Mouse (Mus musculus) lung, postnatal 0 days (tissue): Measurements from ENCODE around the gene Gm28269.

Experiments
- CTCF ChIP-seq: IDR thresholded peaks from 2 replicates; pipeline ENCODE4 v1.5.1; 2016; ENCODE audit warnings: antibody characterized with exemption, mild to moderate bottlenecking
- EP300 ChIP-seq: IDR thresholded peaks from 2 replicates; pipeline ENCODE4 v1.6.1; 2016; ENCODE audit warnings: antibody characterized with exemption, mild to moderate bottlenecking, control low read depth

- TF ChIP-seq CTCF (no peak), EP300 (no peak)
Measured at GRCm38 (mm10) chrX:21701646-21702045, 43.3 kb downstream of the Gm28269 start.
